Mouse (Mus musculus) midbrain, embryonic 13.5 days (tissue): ENCODE results near the gene Ccdc12. TPM values are rescaled to one million over a fixed set of nuclear protein-coding genes. Genes with fewer than 3 reads are reported as not detected.
"Not testable (repeated sequence)": the region's sequence is repeated elsewhere in the genome, so short reads cannot be mapped to it uniquely, and the experiment has no call there.

Experiments used
- ATAC-seq: fragments of 200-750 bp; cut with Nextera tagmentation; 2 replicates; pipeline ENCODE4 v1.8.0; 2017; ENCODE audit warnings: mild to moderate bottlenecking, moderate TSS enrichment, moderate library complexity
- H3K27ac ChIP-seq: fragments of 300-500 bp; sonication (generic); 2 replicates; pipeline ENCODE4 v1.5.1; 2015; ENCODE audit warnings: inconsistent platforms, mild to moderate bottlenecking, moderate library complexity
- H3K27me3 ChIP-seq: fragments of 300-500 bp; sonication (generic); 2 replicates; pipeline ENCODE4 v1.6.1; 2015; ENCODE audit warnings: mild to moderate bottlenecking, inconsistent platforms
- H3K36me3 ChIP-seq: fragments of 300-500 bp; sonication (generic); 2 replicates; pipeline ENCODE4 v1.6.1; 2015; ENCODE audit warnings: mild to moderate bottlenecking, inconsistent platforms
- H3K4me1 ChIP-seq: fragments of 300-500 bp; sonication (generic); replicated peaks from 2 replicates; pipeline ENCODE4 v1.6.1; 2015; ENCODE audit warnings: inconsistent platforms
- H3K4me2 ChIP-seq: fragments of 300-500 bp; sonication (generic); replicated peaks from 2 replicates; pipeline ENCODE4 v1.6.1; 2015; ENCODE audit warnings: moderate library complexity, mild to moderate bottlenecking, inconsistent platforms
- H3K4me3 ChIP-seq: fragments of 300-500 bp; sonication (generic); replicated peaks from 2 replicates; pipeline ENCODE4 v1.5.1; 2015; ENCODE audit warnings: mild to moderate bottlenecking, inconsistent platforms
- H3K9ac ChIP-seq: fragments of 300-500 bp; sonication (generic); replicated peaks from 2 replicates; pipeline ENCODE4 v1.6.1; 2015; ENCODE audit warnings: mild to moderate bottlenecking, inconsistent platforms
- H3K9me3 ChIP-seq: fragments of 300-500 bp; sonication (generic); 2 replicates; pipeline ENCODE4 v1.6.1; 2016; ENCODE audit warnings: mild to moderate bottlenecking, inconsistent platforms
- WGBS: fragments of 180-500 bp; shearing (Covaris S2); methylation state at CpG from one replicate; pipeline ENCODE4 v1.1.7; 2015; 5-methylcytosine and 5-hydroxymethylcytosine counted together
- polyA plus RNA-seq: library from polyadenylated mRNA; unstranded; fragments of >200 nt; fragmentation: Nextera tagmentation; extraction: Ambion mirVana; gene quantifications from 2 replicates; pipeline ENCODE4 v1.2.1, GENCODE M21; 2015

The Ccdc12 gene
- polyA plus RNA-seq, 1 experiment from 2014 or later = 136 TPM

- Histone ChIP-seq H3K4me3 (no peak overlapping the region), H3K9ac (0 out of 2 replicates have a peak overlapping the region, but pooled peaks have one; percentile 23), H3K27ac (peak overlapping the region; percentile 67), H3K9me3 (no peaks in the 10 kb centered on the region), H3K27me3 (no peaks in the 10 kb centered on the region), H3K4me1 (peaks cover 72% of the 10 kb centered on the region), H3K4me2 (no peak overlapping the region), H3K36me3 (0 out of 2 replicates have a peak, but pooled peaks cover 3% of the 10 kb centered on the region)
- no peak for ATAC-seq
- WGBS = 64% methylated on average over 5 of the region's 5 CpGs
These were observed 26.0 kb downstream of the Ccdc12 start for GRCm38 (mm10) chr9:110682255-110682654.

- H3K9ac ChIP-seq, H3K27me3 ChIP-seq, ATAC-seq, H3K4me3 ChIP-seq, H3K9me3 ChIP-seq, H3K4me2 ChIP-seq, H3K36me3 ChIP-seq: not testable (repeated sequence)
- WGBS = 95% methylated on average over 3 of the region's 3 CpGs
- H3K27ac ChIP-seq = 0 out of 2 replicates have a peak overlapping the region, but pooled peaks have one; percentile 67
- peaks cover 68% of the 10 kb centered on the region for H3K4me1 ChIP-seq
These were observed 26.4 kb downstream of the Ccdc12 start for GRCm38 (mm10) chr9:110682697-110683096.

- peaks cover 59% of the 10 kb centered on the region for H3K4me1 ChIP-seq
- H3K4me3 ChIP-seq = no peak overlapping the region
- 66% methylated on average over 4 of the region's 4 CpGs for WGBS
- H3K9me3 ChIP-seq = no peaks in the 10 kb centered on the region
- H3K36me3 ChIP-seq = 0 out of 2 replicates have a peak, but pooled peaks cover 3% of the 10 kb centered on the region
- ATAC-seq = 0 out of 2 replicates have a peak, but pooled peaks have one; percentile 21
- peak overlapping the region; percentile 49 for H3K27ac ChIP-seq
- H3K9ac ChIP-seq = no peak overlapping the region
- no peaks in the 10 kb centered on the region for H3K27me3 ChIP-seq
- H3K4me2 ChIP-seq = no peak overlapping the region
These were observed 27.3 kb downstream of the Ccdc12 start for GRCm38 (mm10) chr9:110683574-110684099.

GRCm38 (mm10) chr9:110684100-110684831, 28.0 kb downstream of the Ccdc12 start:
- Histone ChIP-seq H3K4me3 (no peak overlapping the region), H3K27me3 (no peaks in the 10 kb centered on the region), H3K4me2 (no peak overlapping the region), H3K36me3 (0 out of 2 replicates have a peak, but pooled peaks cover 3% of the 10 kb centered on the region), H3K4me1 (peaks cover 59% of the 10 kb centered on the region), H3K9me3 (no peaks in the 10 kb centered on the region), H3K27ac (peak overlapping the region; percentile 62), H3K9ac (peak overlapping the region; percentile 25; the same call in 1 of the 2 replicates)
- peak; percentile 26; the same call in 1 of the 2 replicates for ATAC-seq
- 61% methylated on average over 6 of the region's 6 CpGs for WGBS

GRCm38 (mm10) chr9:110685187-110685586, 28.9 kb downstream of the Ccdc12 start:
- Histone ChIP-seq H3K36me3 (no peaks in the 10 kb centered on the region), H3K9ac (no peak overlapping the region), H3K4me1 (peaks cover 59% of the 10 kb centered on the region), H3K4me2 (no peak overlapping the region), H3K9me3 (no peaks in the 10 kb centered on the region), H3K27me3 (no peaks in the 10 kb centered on the region), H3K27ac (no peak overlapping the region), H3K4me3 (no peak overlapping the region)
- WGBS = 83% methylated on average over 8 of the region's 8 CpGs
- ATAC-seq = no peak

GRCm38 (mm10) chr9:110685591-110685990, 29.3 kb downstream of the Ccdc12 start:
- H3K27me3 ChIP-seq = no peaks in the 10 kb centered on the region
- H3K9ac ChIP-seq = no peak overlapping the region
- 79% methylated on average over 5 of the region's 5 CpGs for WGBS
- peaks cover 59% of the 10 kb centered on the region for H3K4me1 ChIP-seq
- H3K4me2 ChIP-seq = no peak overlapping the region
- H3K4me3 ChIP-seq = no peak overlapping the region
- H3K9me3 ChIP-seq = no peaks in the 10 kb centered on the region
- no peak for ATAC-seq
- H3K27ac ChIP-seq = no peak overlapping the region
- H3K36me3 ChIP-seq = no peaks in the 10 kb centered on the region

GRCm38 (mm10) chr9:110686472-110686871, 30.2 kb downstream of the Ccdc12 start:
- Histone ChIP-seq H3K4me3 (no peak overlapping the region), H3K9ac (no peak overlapping the region), H3K4me1 (peaks cover 54% of the 10 kb centered on the region), H3K36me3 (no peaks in the 10 kb centered on the region), H3K27me3 (no peaks in the 10 kb centered on the region), H3K9me3 (no peaks in the 10 kb centered on the region), H3K27ac (no peak overlapping the region), H3K4me2 (no peak overlapping the region)
- WGBS = 61% methylated on average over 3 of the region's 3 CpGs
- ATAC-seq = no peak

- WGBS = 60% methylated on average over 5 of the region's 5 CpGs
These were observed 30.8 kb downstream of the Ccdc12 start for GRCm38 (mm10) chr9:110687061-110687460.

GRCm38 (mm10) chr9:110687846-110688245, 31.5 kb downstream of the Ccdc12 start:
- Histone ChIP-seq H3K4me1 (peaks cover 42% of the 10 kb centered on the region), H3K27ac (no peak overlapping the region), H3K4me2 (no peak overlapping the region), H3K27me3 (no peaks in the 10 kb centered on the region), H3K36me3 (peaks cover 3% of the 10 kb centered on the region; the same call in 1 of the 2 replicates), H3K9ac (no peak overlapping the region), H3K4me3 (no peak overlapping the region), H3K9me3 (no peaks in the 10 kb centered on the region)
- 82% methylated on average over 2 of the region's 2 CpGs for WGBS
- no peak for ATAC-seq

More at GRCm38 (mm10) chr9:110687061-110687460, 30.8 kb downstream of the Ccdc12 start:
- H3K9me3 ChIP-seq = no peaks in the 10 kb centered on the region
- peaks cover 49% of the 10 kb centered on the region for H3K4me1 ChIP-seq
- H3K4me3 ChIP-seq = no peak overlapping the region
- H3K27ac ChIP-seq = no peak overlapping the region
- no peaks in the 10 kb centered on the region for H3K27me3 ChIP-seq
- H3K4me2 ChIP-seq = no peak overlapping the region
- no peaks in the 10 kb centered on the region for H3K36me3 ChIP-seq
- ATAC-seq = no peak
- H3K9ac ChIP-seq = no peak overlapping the region

GRCm38 (mm10) chr9:110689261-110689779, 33.0 kb downstream of the Ccdc12 start:
- Histone ChIP-seq H3K4me3 (no peak overlapping the region), H3K9me3 (no peaks in the 10 kb centered on the region), H3K27ac (no peak overlapping the region), H3K36me3 (peaks cover 16% of the 10 kb centered on the region), H3K4me1 (peaks cover 29% of the 10 kb centered on the region), H3K27me3 (no peaks in the 10 kb centered on the region), H3K4me2 (no peak overlapping the region), H3K9ac (no peak overlapping the region)
- ATAC-seq = no peak
- 95% methylated on average over 8 of the region's 8 CpGs for WGBS

- Histone ChIP-seq H3K36me3 (peaks cover 47% of the 10 kb centered on the region), H3K4me2 (no peak overlapping the region), H3K9ac (no peak overlapping the region), H3K4me1 (no peaks in the 10 kb centered on the region), H3K27me3 (no peaks in the 10 kb centered on the region), H3K4me3 (no peak overlapping the region), H3K27ac (no peak overlapping the region), H3K9me3 (no peaks in the 10 kb centered on the region)
- WGBS = 89% methylated on average over 4 of the region's 4 CpGs
- ATAC-seq = no peak
These were observed 39.0 kb downstream of the Ccdc12 start for GRCm38 (mm10) chr9:110695165-110695755.

GRCm38 (mm10) chr9:110696427-110696826, 40.1 kb downstream of the Ccdc12 start:
- H3K4me3 ChIP-seq = no peak overlapping the region
- no peaks in the 10 kb centered on the region for H3K27me3 ChIP-seq
- ATAC-seq = no peak
- H3K4me1 ChIP-seq = no peaks in the 10 kb centered on the region
- peaks cover 47% of the 10 kb centered on the region for H3K36me3 ChIP-seq
- no peak overlapping the region for H3K27ac ChIP-seq
- H3K4me2 ChIP-seq = no peak overlapping the region
- H3K9ac ChIP-seq = no peak overlapping the region
- H3K9me3 ChIP-seq = no peaks in the 10 kb centered on the region
- 91% methylated on average over 5 of the region's 5 CpGs for WGBS
